Mouse (Mus musculus) effector memory CD4-positive, alpha-beta T cell, adult 5 months (primary cell): Measurements from ENCODE around the gene Snap29. TPM values are rescaled to one million over a fixed set of nuclear protein-coding genes. Genes with fewer than 3 reads are reported as not detected.

Source experiments
- polyA plus RNA-seq: library from polyadenylated mRNA; unstranded; fragments of 100-300 nt; shearing (Covaris generic); gene quantifications from one replicate; pipeline ENCODE4 v1.2.1, GENCODE M21; 2017

Snap29 gene
- 17.2 TPM for polyA plus RNA-seq

DNA sequence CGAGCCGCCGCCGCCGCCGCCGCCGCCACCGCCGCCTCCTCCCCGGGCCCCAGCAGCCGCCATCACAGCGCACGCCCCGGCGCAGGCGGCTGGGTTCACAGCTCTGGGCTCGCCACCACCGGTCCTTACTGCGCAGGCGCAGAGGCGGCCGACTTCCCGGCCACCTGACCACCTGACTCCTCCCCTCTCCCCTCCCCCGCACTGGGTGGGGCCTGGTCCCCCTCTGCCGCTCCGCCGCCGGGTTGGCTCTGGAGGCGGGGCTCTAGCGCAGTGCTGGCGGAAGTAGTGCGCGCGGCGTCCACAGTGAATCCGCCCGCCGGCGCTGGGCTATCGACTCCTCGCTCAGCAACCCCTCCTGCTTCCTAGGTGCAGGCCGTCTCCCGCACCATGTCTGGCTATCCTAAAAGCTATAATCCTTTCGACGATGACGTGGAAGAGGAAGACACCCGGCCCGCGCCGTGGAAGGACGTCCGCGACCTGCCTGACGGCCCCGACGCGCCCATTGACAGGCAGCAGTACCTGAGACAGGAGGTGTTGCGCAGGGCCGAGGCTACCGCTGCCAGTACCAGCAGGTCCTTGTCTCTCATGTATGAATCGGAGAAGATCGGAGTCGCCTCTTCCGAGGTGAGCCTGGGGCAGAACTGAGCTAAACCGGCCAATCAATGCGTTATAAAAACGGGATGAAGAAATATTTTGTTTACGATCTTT, at the start of gene Snap29, which contains the start of gene Pi4ka:
Gene Snap29 (plus strand): TSS at position 251 of the 708 bp plus-strand sequence.
Gene Pi4ka (minus strand): TSS at position 579 of the 708 bp plus-strand sequence.

GRCm38 (mm10) chr16:17451541-17452372, 46.0 kb downstream of the Snap29 start, which contains the start of gene Crkl:
Gene Crkl, plus strand, starts transcription at chr16:17451987.

Other genes with a start within 250 kb of the Snap29 start
- 226 TPM for gene Ube2l3, start 203.3 kb upstream of the Snap29 start, polyA plus RNA-seq
- 0.06 TPM for gene Rimbp3, start 197.4 kb upstream of the Snap29 start, polyA plus RNA-seq
- 3.1 TPM for gene Hic2, start 172.4 kb upstream of the Snap29 start, polyA plus RNA-seq
- 137 TPM for gene Tmem191c, start 129.9 kb upstream of the Snap29 start, polyA plus RNA-seq
- gene Serpind1, start 74.6 kb upstream of the Snap29 start, polyA plus RNA-seq: 0.67 TPM
- 65.8 TPM for gene Pi4ka, start 328 bp downstream of the Snap29 start, polyA plus RNA-seq
- 55.6 TPM for gene Crkl, start 46.0 kb downstream of the Snap29 start, polyA plus RNA-seq
- not detected for gene Aifm3, start 83.6 kb downstream of the Snap29 start, polyA plus RNA-seq
- gene Lztr1, start 102.7 kb downstream of the Snap29 start, polyA plus RNA-seq: 41.1 TPM
- 43.8 TPM for gene Thap7, start 125.2 kb downstream of the Snap29 start, polyA plus RNA-seq
- not detected for gene Lrrc74b, start 155.3 kb downstream of the Snap29 start, polyA plus RNA-seq
- not detected for gene P2rx6, start 155.9 kb downstream of the Snap29 start, polyA plus RNA-seq
- 0.57 TPM for gene Slc7a4, start 177.2 kb downstream of the Snap29 start, polyA plus RNA-seq
- gene Smpd4, start 213.4 kb downstream of the Snap29 start, polyA plus RNA-seq: 17.6 TPM
- gene Ccdc74a, start 240.5 kb downstream of the Snap29 start, polyA plus RNA-seq: not detected